Mouse (Mus musculus) thymus, postnatal 36 days (tissue): ENCODE measurements around the gene Ttc3.
A peak's percentile ranks its signal among the peaks of the same experiment; 100 is the strongest.

ENCODE experiments used
- DNase-seq, 2 experiments: peaks; one replicate each; pipeline ENCODE4 v3.0.0; 2022; ENCODE audit warnings: mixed read lengths in 2 of 2

Ttc3 gene

GRCm38 (mm10) chr16:94360578-94361350 lies 9.7 kb upstream of the Ttc3 start:
- no peak for DNase-seq

- DNase-seq: no peak
These were observed 8.1 kb upstream of the Ttc3 start for GRCm38 (mm10) chr16:94362174-94362873.

DNA sequence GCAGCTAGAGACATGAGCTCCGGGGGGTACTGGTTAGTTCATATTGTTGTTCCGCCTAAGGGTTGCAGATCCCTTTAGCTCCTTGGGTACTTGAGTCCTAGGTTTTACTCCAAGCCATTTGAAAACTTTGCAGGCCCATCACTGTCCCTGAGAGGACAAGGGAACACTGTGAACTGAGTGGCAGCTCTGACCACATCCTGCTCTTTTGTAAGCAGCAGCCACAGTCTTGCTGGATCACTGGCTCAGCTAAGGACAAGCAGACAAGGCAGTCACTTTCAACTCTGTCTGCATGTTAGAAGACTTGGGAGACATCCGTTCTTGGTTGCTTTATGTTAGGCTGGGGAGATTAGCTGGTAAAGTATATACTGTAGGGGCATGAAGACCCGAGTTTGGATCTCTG lies 6.6 kb upstream of the Ttc3 start:
- DNase-seq: no peak

GRCm38 (mm10) chr16:94365435-94365834 lies 5.0 kb upstream of the Ttc3 start:
- no peak for DNase-seq

GRCm38 (mm10) chr16:94369596-94370172 lies 734 bp upstream of the Ttc3 start:
- DNase-seq: no peak

DNA sequence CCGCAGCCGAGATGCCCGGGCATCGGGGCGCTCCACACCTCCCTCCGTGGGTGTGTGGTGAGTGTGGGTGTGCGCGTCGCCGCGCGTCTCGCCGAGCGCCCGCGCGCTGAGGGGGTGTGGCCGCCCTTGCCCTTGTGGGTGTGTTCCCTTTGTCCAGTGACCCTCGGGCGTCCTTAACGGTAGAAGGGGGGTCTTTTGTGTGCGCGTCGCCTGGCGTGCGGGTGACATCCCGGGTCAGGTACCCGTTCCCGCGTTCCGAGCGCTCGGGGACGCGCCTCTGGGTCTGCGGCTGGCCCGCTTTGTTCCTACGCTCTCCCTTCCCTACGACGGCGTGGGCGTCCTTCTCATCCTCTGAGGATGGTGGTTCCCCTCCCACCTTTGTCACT lies 490 bp downstream of the Ttc3 start:
- peak; percentile 82 to 88 for DNase-seq

DNA sequence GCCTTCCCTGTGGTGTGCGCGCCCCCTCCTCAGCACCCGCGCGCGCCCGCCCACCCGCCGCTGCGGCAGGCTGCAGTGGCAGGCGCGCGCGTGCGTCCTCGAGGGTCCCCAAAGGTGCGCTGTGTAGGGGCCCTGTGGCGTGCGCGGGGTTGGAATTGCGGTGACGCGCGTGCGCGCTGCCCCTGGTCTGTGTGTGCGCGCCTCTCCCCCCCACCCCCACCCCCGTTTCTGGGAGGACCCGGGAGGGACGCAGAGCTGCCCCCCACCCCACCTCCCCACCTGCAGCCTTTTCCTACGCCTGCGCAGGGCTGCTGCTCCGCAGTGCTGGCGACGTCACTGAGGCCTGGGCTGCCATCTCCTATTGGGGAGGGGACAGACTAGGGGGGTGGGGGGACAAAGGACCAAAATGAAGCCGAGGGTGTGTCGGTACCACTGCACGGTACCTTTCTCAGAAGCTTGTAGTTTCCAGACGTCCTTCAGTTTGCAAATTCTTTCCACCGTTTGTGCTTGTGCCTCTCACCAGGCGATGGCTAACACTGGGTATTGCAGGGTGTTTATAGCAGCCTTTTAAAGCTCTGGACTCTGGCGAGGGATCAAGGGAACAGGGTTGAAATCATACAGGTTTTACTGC lies 998 bp downstream of the Ttc3 start, which contains the start of gene Pigp:
TSS of gene Pigp (minus strand) at position 542 of the 631 bp plus-strand sequence.
- peak in 1 of 2 experiments; percentile 81 for DNase-seq

GRCm38 (mm10) chr16:94379386-94379785 lies 9.0 kb downstream of the Ttc3 start:
- no peak for DNase-seq

DNA sequence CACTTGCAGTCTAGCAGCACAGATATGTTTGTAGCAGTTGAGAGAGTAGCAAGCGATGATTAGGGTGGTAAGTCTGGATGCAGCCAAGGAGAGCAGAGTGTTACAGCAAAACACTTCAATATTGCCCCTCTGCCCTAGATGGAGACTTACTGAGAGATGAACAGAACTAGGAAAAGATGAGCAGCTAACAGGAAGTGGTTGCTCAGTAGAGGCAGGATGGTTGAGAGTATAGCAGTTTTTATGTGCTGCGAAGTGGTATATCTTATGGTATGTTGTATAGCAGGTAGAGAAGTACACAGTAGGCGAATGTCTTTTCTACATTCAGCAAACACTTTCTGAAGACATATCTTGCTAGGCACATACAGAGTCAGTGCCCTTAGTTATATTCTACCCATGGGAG lies 12.9 kb downstream of the Ttc3 start:
- no peak for DNase-seq

DNA sequence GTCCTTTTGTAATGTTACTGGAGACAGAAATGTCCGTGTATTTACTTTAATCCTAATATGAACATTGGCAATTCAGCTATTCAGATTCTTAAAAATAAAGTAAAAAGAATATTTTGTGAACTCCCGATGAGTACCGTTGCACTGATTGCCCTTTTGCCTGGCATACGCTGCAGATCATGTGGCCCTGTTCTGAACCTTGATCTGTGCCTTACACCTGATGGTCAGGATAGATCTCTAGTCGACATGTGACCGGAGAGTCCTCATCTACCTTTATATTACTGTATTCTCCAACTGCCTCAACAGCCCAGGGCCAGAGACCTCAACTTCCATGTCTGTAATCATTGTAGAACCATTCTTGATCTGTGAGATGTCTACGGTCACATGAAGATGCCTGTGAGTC lies 17.3 kb downstream of the Ttc3 start:
- no peak for DNase-seq

DNA sequence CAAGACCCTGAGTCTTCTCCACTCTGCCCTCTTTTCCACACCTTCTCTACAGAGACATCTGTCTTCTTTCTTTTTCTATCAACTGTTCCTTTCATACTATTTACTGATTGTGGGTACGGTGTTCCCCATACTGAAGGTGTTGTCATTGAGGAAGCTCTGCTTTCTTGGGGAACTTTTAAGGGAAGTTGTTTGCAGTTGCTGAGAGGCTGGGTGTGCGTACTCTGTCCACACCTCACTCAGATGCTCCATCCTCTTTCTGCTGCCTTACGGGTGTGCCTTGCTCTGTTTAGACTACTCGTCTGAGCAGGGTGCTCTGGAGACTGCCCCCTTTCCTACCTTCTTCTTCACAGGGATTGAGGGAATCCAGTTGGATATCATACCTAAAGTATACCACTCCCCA lies 21.9 kb downstream of the Ttc3 start:
- no peak for DNase-seq

DNA sequence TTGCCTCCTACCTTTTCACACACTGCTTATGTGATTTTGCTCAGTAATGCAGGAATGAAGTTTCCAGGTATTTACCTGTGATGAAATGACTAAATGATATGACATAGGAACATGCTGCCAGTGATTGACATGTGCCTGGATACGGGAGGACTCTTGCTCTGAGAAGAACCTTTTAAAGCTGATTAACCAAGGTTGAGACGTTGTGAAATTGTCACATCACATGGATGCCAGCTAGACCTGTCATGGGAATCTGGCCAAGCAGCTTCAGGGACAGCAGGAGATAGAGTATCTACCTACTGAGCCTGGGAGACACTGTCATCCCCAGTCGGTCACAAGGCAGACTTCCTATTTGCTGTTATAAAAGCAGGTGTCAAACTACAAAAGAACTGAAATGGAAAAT lies 24.6 kb downstream of the Ttc3 start:
- DNase-seq: no peak

- DNase-seq: no peak
These were observed 26.2 kb downstream of the Ttc3 start for GRCm38 (mm10) chr16:94396641-94397040.

DNA sequence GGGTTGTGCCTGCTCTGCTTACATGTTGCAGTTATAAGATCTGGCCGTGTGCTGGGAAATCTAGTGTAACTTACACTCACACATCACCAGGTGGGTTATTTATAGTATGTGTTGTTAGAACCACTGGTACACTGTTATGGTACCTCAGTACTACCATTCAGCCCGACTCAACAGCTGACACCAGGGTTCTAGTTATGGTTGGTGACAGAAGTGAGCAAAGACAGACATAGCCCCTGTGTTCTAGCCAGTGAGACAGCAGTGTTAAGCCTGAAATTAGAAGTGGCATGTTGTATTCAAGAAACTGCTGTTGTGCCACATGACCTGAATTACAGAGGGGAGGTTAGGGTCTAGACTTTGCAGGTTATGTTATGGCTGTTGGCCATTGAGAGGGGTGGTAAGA lies 28.7 kb downstream of the Ttc3 start:
- DNase-seq: no peak

GRCm38 (mm10) chr16:94401636-94402035 lies 31.2 kb downstream of the Ttc3 start:
- no peak for DNase-seq

- DNase-seq: no peak
These were observed 31.8 kb downstream of the Ttc3 start for GRCm38 (mm10) chr16:94402185-94402584.

- no peak for DNase-seq
These were observed 40.9 kb downstream of the Ttc3 start for GRCm38 (mm10) chr16:94411287-94411686.

GRCm38 (mm10) chr16:94412198-94412597 lies 41.8 kb downstream of the Ttc3 start:
- DNase-seq: no peak

- DNase-seq: no peak
These were observed 42.3 kb downstream of the Ttc3 start for GRCm38 (mm10) chr16:94412760-94413159.

GRCm38 (mm10) chr16:94414151-94414550 lies 43.7 kb downstream of the Ttc3 start:
- DNase-seq: no peak

DNA sequence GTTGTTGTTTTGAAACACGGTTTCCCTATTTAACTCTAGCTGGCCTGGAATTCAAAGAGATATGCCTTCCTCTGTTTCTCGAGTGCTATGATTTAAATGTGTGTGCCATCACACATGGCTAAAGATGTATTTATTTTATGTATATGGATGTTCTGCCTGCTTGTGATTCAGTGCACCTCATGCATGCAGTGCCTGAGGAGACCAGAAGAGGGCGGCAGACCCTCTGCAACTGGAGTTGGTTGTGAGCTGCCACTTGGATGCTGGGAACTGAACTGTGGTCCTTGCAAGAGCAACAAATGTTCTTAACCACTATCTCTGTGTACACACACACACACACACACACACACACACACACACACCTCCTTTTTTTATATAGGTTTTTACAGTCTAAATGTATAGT lies 50.1 kb downstream of the Ttc3 start:
- DNase-seq: peak; percentile 12 to 19

DNA sequence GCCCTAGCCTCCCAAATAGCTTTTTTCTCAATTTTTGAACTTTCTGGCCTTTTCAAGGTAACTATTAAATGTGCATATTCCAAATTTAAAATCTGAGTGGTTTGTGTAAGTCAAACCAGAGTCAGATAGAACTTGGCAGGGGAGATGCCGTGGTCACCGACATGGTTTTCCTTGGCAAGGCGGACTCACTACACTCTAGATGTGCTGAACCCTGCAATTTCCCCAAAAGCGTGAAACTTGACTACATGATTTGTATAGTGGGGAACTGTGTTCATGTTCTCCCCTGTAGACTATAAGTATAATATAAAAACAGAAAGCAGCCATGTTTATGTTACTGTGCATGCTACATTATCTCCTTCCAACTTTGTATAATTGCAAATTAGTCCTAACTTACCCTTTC lies 58.5 kb downstream of the Ttc3 start:
- DNase-seq: no peak

DNA sequence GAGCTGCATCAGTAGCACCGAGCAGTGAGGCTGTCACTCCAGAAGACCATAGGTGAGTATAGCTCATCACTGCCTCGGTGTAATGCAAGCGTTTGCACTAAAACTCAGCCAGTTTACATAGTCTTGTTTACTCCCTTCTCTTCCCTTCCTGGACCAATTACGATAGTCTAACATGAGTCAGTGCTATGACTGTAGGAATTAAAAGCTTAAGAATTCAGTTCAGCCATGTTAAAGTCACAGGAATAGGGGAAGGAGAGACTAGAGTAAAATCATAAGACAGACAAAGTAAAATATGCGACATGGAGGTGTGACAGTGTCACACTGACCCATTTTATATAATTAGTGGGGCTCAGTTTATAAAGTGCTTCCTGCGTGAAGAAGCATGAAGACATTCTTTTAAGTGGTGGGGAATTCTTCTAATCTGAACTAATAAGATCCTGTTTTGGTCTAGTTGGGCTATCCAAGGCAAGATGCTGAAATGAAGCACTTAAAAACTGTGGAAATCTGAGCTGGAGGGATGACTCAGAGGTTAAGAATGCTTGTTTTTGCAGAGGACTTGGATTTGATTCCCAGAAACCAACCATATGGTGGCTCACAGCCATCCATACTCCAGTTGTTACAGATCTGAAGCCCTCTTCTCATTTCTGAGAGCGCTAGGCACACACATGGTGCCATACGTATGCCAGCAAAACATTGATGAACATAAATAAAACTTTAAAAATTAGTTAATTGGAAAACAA lies 65.2 kb downstream of the Ttc3 start:
- DNase-seq: no peak
